Mouse (Mus musculus) Patski (cell line): ENCODE results near the gene Gvin1. TPM values are rescaled to one million over a fixed set of nuclear protein-coding genes. Genes with fewer than 3 reads are reported as not detected.
"Not testable (repeated sequence)": the region's sequence is repeated elsewhere in the genome, so short reads cannot be mapped to it uniquely, and the experiment has no call there.

ENCODE experiments used
- ATAC-seq: fragments of 100-300 bp; one replicate; pipeline ENCODE4 v1.8.0; 2021
- CTCF ChIA-PET: fragments of 350-600 bp; sonication (Branson Sonifier 250); formaldehyde crosslinking; loops from one replicate; lab custom pipeline; 2022; ENCODE audit warnings: inconsistent platforms; lab: Charles Lee
- POLR2A ChIA-PET: fragments of 350-600 bp; sonication (Branson Sonifier 250); formaldehyde crosslinking; loops from one replicate; lab custom pipeline; 2022; ENCODE audit warnings: antibody characterized with exemption, inconsistent platforms; lab: Charles Lee
- DNase-seq: peaks from one replicate; pipeline ENCODE4 v3.0.0-alpha.2; 2011; ENCODE audit warnings: low read depth, low spot score
- H3K27me3 ChIP-seq: fragments of 371-371 bp; one replicate; pipeline ENCODE4 v1.5.1; 2021
- in situ Hi-C: fragments of 300-500 bp; cut with MboI; formaldehyde crosslinking; loops from 3 replicates; pipeline ENCODE4 v1.11.1; 2018; ENCODE audit warnings: low pct_unique_long_range_greater_than_20kb, mixed read lengths
- polyA plus RNA-seq: library from polyadenylated mRNA; unstranded; gene quantifications from one replicate; pipeline ENCODE4 v1.2.3, GENCODE M21; 2021

The Gvin1 gene
- polyA plus RNA-seq, 1 experiment from 2014 or later = not detected

- CTCF ChIA-PET, ATAC-seq, H3K27me3 ChIP-seq, in situ Hi-C loops, POLR2A ChIA-PET, DNase-seq: not testable (repeated sequence)
These were observed 73.8 kb downstream of the Gvin1 start for GRCm38 (mm10) chr7:106141128-106141895.

GRCm38 (mm10) chr7:106117090-106117948, 97.8 kb downstream of the Gvin1 start:
- ATAC-seq, CTCF ChIA-PET, POLR2A ChIA-PET: not testable (repeated sequence)

More at GRCm38 (mm10) chr7:106117090-106117948, 97.8 kb downstream of the Gvin1 start:
- in situ Hi-C loops, DNase-seq, H3K27me3 ChIP-seq: not testable (repeated sequence)
